Mouse (Mus musculus): ENCODE data around the gene Olfr341. TPM values are rescaled to one million over a fixed set of nuclear protein-coding genes. Genes with fewer than 3 reads are reported as not detected.

Olfr341 gene
- not detected in 2 replicates for polyA plus RNA-seq (2012; rRNA removed)

DNA sequence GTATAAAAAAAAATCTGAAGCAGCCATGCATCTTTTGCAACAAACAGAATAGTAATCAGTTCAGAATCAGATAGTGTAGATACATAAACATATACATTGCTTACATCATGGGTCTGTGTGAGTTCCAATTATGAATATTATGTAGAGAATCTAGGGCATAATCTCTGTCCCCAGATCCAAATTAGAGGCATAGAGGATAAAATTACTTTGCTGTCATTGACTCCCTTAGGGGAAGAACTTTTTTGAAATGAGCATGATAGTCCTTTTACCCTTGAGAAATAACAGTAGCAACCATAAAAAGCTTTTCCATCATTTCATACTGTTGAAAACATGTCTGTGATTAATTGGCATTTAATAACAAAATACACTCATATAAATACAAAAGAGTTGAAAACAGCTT, at the start of gene Olfr341:
Olfr341 (minus strand) TSS at position 101 of the 400 bp plus-strand sequence.
- DNase-seq = no peak
- Histone ChIP-seq H3K4me1 (ENCODE audit: control insufficient read depth, insufficient read depth, low read length) (no peaks in the 10 kb centered on the region), H3K4me3 (replicated peaks; ENCODE audit: extremely low read depth, low read depth, low read length) (no peak within 1 kb of the TSS)
- TF ChIP-seq POLR2A (IDR thresholded peaks at IDR 0.05; ENCODE audit: borderline replicate concordance, extremely low read depth, low read depth, low read length) (no peak), CTCF (IDR thresholded peaks at IDR 0.05; ENCODE audit: insufficient read depth, low read length) (no peak)

DNA sequence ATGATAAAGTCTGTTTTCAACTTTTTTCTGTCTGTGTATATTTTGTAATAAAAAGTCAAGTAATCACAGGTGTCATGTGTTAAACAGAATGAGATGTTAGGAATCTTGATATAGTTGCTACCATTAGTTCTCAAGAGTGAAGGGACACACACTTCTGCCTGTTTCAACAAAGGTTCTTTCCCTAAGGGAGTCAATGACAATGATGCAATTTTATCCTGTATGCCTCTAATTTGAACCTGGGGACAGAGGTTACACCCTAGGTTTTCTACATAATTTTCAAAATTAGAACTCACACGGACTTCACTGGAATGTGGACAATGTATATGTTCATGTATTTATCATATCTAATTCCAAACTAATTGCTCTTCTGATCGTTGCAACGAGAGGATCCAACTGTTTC, 42.4 kb upstream of the Olfr341 start, which contains the start of gene Olfr342:
Olfr342 (plus strand) TSS at position 301 of the 400 bp plus-strand sequence.
- DNase-seq = no peak
- 49% methylated on average over 3 of the region's 3 CpGs for WGBS
- Histone ChIP-seq H3K4me1 (ENCODE audit: control insufficient read depth, insufficient read depth, low read length) (no peaks in the 10 kb centered on the region), H3K4me3 (replicated peaks; ENCODE audit: extremely low read depth, low read depth, low read length) (no peak within 1 kb of the TSS)
- no peak for TF ChIP-seq CTCF (IDR thresholded peaks at IDR 0.05; ENCODE audit: insufficient read depth, low read length)
- TF ChIP-seq POLR2A (IDR thresholded peaks at IDR 0.05; ENCODE audit: borderline replicate concordance, extremely low read depth, low read depth, low read length) = no peak

DNA sequence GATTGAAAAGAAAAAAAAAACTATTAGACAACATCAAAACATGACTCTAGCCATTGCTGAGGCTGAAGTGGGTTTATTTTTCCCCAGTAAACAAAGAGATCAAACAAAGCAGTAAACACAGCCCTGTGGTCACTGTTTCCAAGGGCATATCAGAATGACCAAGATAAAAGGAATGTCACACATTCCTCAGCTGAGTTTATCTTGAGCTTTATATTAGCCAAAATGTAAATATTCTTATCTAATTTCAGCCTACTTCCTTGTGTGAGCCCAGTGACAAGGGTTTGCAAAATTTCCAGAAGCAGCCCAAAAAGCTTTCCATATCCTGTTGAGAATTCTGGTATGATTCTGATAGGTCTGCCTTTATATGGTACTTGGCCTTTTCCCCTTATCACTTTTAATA, 8.6 kb downstream of the Olfr341 start:
- H3K4me1 ChIP-seq (ENCODE audit: control insufficient read depth, insufficient read depth, low read length) = no peaks in the 10 kb centered on the region
- no peak for DNase-seq
- TF ChIP-seq CTCF (IDR thresholded peaks at IDR 0.05; ENCODE audit: insufficient read depth, low read length) (no peak), POLR2A (IDR thresholded peaks at IDR 0.05; ENCODE audit: borderline replicate concordance, extremely low read depth, low read depth, low read length) (no peak)
- H3K4me3 ChIP-seq (replicated peaks; ENCODE audit: extremely low read depth, low read depth, low read length) = no peak overlapping the region

DNA sequence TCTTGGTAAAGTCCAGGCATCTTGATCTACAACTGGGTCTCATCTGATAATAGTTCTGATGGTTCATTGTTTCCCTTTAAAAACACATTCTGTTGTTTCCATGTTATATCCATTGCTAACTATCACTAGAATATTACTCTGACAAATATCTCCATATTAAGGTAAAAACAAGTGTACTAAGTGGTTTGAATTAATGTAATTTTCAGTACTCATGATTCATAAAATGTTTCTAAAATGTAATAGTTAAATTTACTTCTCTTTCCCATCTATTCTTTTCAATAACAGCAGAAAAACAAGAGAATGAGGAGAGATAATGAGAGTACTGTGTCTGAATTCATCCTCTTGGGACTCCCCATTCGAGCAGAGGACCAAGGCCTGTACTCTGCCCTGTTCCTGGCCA, 30.0 kb downstream of the Olfr341 start, which contains the start of gene Olfr340:
Olfr340 (plus strand) TSS at position 301 of the 400 bp plus-strand sequence.
- no peaks in the 10 kb centered on the region for H3K4me1 ChIP-seq (ENCODE audit: control insufficient read depth, insufficient read depth, low read length)
- H3K4me3 ChIP-seq (replicated peaks; ENCODE audit: extremely low read depth, low read depth, low read length) = no peak within 1 kb of the TSS
- no peak for DNase-seq
- WGBS = 53% methylated on average over 1 of the region's 1 CpGs
- TF ChIP-seq POLR2A (IDR thresholded peaks at IDR 0.05; ENCODE audit: borderline replicate concordance, extremely low read depth, low read depth, low read length) (no peak), CTCF (IDR thresholded peaks at IDR 0.05; ENCODE audit: insufficient read depth, low read length) (no peak)

Other genes with a start within 250 kb of the Olfr341 start
- gene Olfr338, start 108.9 kb downstream of the Olfr341 start, polyA plus RNA-seq (2012; rRNA removed) = not detected in 2 replicates
- gene Olfr339, start 63.5 kb downstream of the Olfr341 start, polyA plus RNA-seq (2012; rRNA removed) = not detected in 2 replicates
- gene Olfr340, start 29.9 kb downstream of the Olfr341 start, polyA plus RNA-seq (2012; rRNA removed) = not detected in 2 replicates
- gene Olfr342, start 42.5 kb upstream of the Olfr341 start, polyA plus RNA-seq (2012; rRNA removed) = not detected in 2 replicates
- gene Olfr344, start 84.2 kb upstream of the Olfr341 start, polyA plus RNA-seq (2012; rRNA removed) = not detected in 2 replicates
- gene Olfr345, start 157.6 kb upstream of the Olfr341 start, polyA plus RNA-seq (2012; rRNA removed) = not detected in 2 replicates
- gene Olfr346, start 203.3 kb upstream of the Olfr341 start, polyA plus RNA-seq (2012; rRNA removed) = not detected in 2 replicates
- not detected in 2 replicates for gene Olfr347, start 249.4 kb upstream of the Olfr341 start, polyA plus RNA-seq (2012; rRNA removed)

All from lung, adult 2 months (tissue).